In genomic region chr19:10880975-10881425, GRCm38 (mm10) we compare ENCODE assay signal across 8 mouse cellular contexts. TPM values are rescaled to one million over a fixed set of nuclear protein-coding genes. Genes with fewer than 3 reads are reported as not detected.
DNase-seq lines count a peak whose midpoint lies in the region; ATAC-seq and TF ChIP-seq lines count a peak whose summit lies in the region.

No protein-coding gene starts in this region.

- no peaks in the 10 kb centered on the region for H3K9me3 ChIP-seq in kidney, postnatal 0 days (replicated peaks; ENCODE audit: low read length)
- H3K9me3 ChIP-seq in heart, embryonic 16.5 days (replicated peaks; ENCODE audit: control insufficient read depth, low read length) = peaks cover 7% of the 10 kb centered on the region

- peak overlapping the region; percentile 89 for H3K27ac ChIP-seq in kidney, postnatal 0 days
- peak overlapping the region; percentile 74 for H3K27ac ChIP-seq in brown adipose tissue, adult 24 weeks (replicated peaks; ENCODE audit: low read depth, low read length)
- peak overlapping the region; percentile 95 for H3K27ac ChIP-seq in heart, embryonic 16.5 days (ENCODE audit: low read length)

- peak overlapping the region; percentile 51 for H3K4me3 ChIP-seq in kidney, postnatal 0 days (replicated peaks; ENCODE audit: low read depth, low read length)
- H3K4me3 ChIP-seq in brown adipose tissue, adult 24 weeks (ENCODE audit: insufficient read depth, low read depth, low read length) = peak overlapping the region; percentile 83
- peak overlapping the region; percentile 73 for H3K4me3 ChIP-seq in heart, embryonic 16.5 days (ENCODE audit: low read length)

- H3K27me3 ChIP-seq in kidney, postnatal 0 days (ENCODE audit: insufficient read depth, low read length) = no peaks in the 10 kb centered on the region
- no peaks in the 10 kb centered on the region for H3K27me3 ChIP-seq in heart, embryonic 16.5 days (ENCODE audit: control insufficient read depth, insufficient read depth, low read length)

- H3K4me1 ChIP-seq in kidney, postnatal 0 days (replicated peaks; ENCODE audit: insufficient read depth, low read length) = peaks cover 20% of the 10 kb centered on the region; the same call in 1 of the 2 replicates
- no peaks in the 10 kb centered on the region for H3K4me1 ChIP-seq in brown adipose tissue, adult 24 weeks (ENCODE audit: control insufficient read depth, insufficient read depth, insufficient read length, low read length)
- H3K4me1 ChIP-seq in heart, embryonic 16.5 days (ENCODE audit: control insufficient read depth, insufficient read depth, low read length) = peaks cover 14% of the 10 kb centered on the region

- H3K36me3 ChIP-seq in kidney, postnatal 0 days (ENCODE audit: insufficient read depth, low read length) = no peaks in the 10 kb centered on the region
- no peaks in the 10 kb centered on the region; the same call in 1 of the 2 replicates for H3K36me3 ChIP-seq in heart, embryonic 16.5 days (ENCODE audit: control insufficient read depth, insufficient read depth)

- no peak for TF ChIP-seq CTCF in kidney, postnatal 0 days (IDR thresholded peaks at IDR 0.05; ENCODE audit: low read depth)

- H3K4me2 ChIP-seq in kidney, postnatal 0 days (ENCODE audit: low read length) = peak overlapping the region; percentile 67
- peak overlapping the region; percentile 91 for H3K4me2 ChIP-seq in heart, embryonic 16.5 days (ENCODE audit: low read depth, low read length)

- peak; percentile 8; the same call in 1 of the 2 replicates for ATAC-seq in kidney, postnatal 0 days (replicated peaks; ENCODE audit: low FRiP score, low read depth)
- ATAC-seq in heart, embryonic 16.5 days (replicated peaks; ENCODE audit: extremely low read depth, insufficient read depth, low FRiP score) = peak; percentile 68

- H3K9ac ChIP-seq in kidney, postnatal 0 days (ENCODE audit: low read depth, low read length) = peak overlapping the region; percentile 60
- H3K9ac ChIP-seq in heart, embryonic 16.5 days (ENCODE audit: low read length) = peak overlapping the region; percentile 82

- no peak for DNase-seq in kidney, postnatal 0 days (ENCODE audit: low spot score)
- DNase-seq in kidney, postnatal 4 days = no peak
- peak; percentile 47 for DNase-seq in lung, postnatal 10 days
- DNase-seq in ovary, postnatal 14 days (ENCODE audit: low spot score) = no peak
- no peak for DNase-seq in left cerebral cortex, adult 11 months (ENCODE audit: low spot score)
- no peak for DNase-seq in retina, embryonic 14.5 days (ENCODE audit: low spot score)

- under 1% methylated on average over 14 of the region's 14 CpGs for WGBS in kidney, postnatal 0 days
- under 1% methylated on average over 14 of the region's 14 CpGs for WGBS in heart, embryonic 16.5 days

RNA-seq across cellular contexts. Expression of gene Tmem109, which starts 0.8 kb away (rescaled TPM):
- polyA plus RNA-seq in kidney, postnatal 0 days (2015; fragmentation: Nextera tagmentation; extraction: Ambion mirVana) = 87.0 and 89.6 TPM in 2 replicates
- polyA plus RNA-seq in brown adipose tissue, adult 24 weeks (2012; ENCODE audit: insufficient read depth, insufficient read length, missing spikeins) = 75.1 and 80.3 TPM in 2 replicates
- 108 and 112 TPM in 2 replicates for polyA plus RNA-seq in heart, embryonic 16.5 days (2015; fragmentation: Nextera tagmentation; extraction: Ambion mirVana)

RNA-seq across cellular contexts. Expression of gene Tmem132a, which starts 11.3 kb away (rescaled TPM):
- polyA plus RNA-seq in kidney, postnatal 0 days (2015; fragmentation: Nextera tagmentation; extraction: Ambion mirVana) = 43.5 and 45.0 TPM in 2 replicates
- 1.7 and 2.1 TPM in 2 replicates for polyA plus RNA-seq in brown adipose tissue, adult 24 weeks (2012; ENCODE audit: insufficient read depth, insufficient read length, missing spikeins)
- polyA plus RNA-seq in heart, embryonic 16.5 days (2015; fragmentation: Nextera tagmentation; extraction: Ambion mirVana) = 36.7 and 47.0 TPM in 2 replicates

RNA-seq across cellular contexts. Expression of gene Prpf19, which starts 14.0 kb away (rescaled TPM):
- 30.6 and 35.2 TPM in 2 replicates for polyA plus RNA-seq in kidney, postnatal 0 days (2015; fragmentation: Nextera tagmentation; extraction: Ambion mirVana)
- polyA plus RNA-seq in brown adipose tissue, adult 24 weeks (2012; ENCODE audit: insufficient read depth, insufficient read length, missing spikeins) = 64.9 and 65.6 TPM in 2 replicates
- 35.9 and 37.7 TPM in 2 replicates for polyA plus RNA-seq in heart, embryonic 16.5 days (2015; fragmentation: Nextera tagmentation; extraction: Ambion mirVana)

RNA-seq across cellular contexts. Expression of gene Zp1, which starts 39.4 kb away (rescaled TPM):
- polyA plus RNA-seq in kidney, postnatal 0 days (2015; fragmentation: Nextera tagmentation; extraction: Ambion mirVana) = not detected in 2 replicates
- polyA plus RNA-seq in brown adipose tissue, adult 24 weeks (2012; ENCODE audit: insufficient read depth, insufficient read length, missing spikeins) = not detected in 2 replicates
- 0.14 TPM in 1 of 2 replicates, not detected in the other for polyA plus RNA-seq in heart, embryonic 16.5 days (2015; fragmentation: Nextera tagmentation; extraction: Ambion mirVana)

RNA-seq across cellular contexts. Expression of gene Slc15a3, which starts 41.5 kb away (rescaled TPM):
- 0.83 and 0.93 TPM in 2 replicates for polyA plus RNA-seq in kidney, postnatal 0 days (2015; fragmentation: Nextera tagmentation; extraction: Ambion mirVana)
- 2.1 and 2.4 TPM in 2 replicates for polyA plus RNA-seq in brown adipose tissue, adult 24 weeks (2012; ENCODE audit: insufficient read depth, insufficient read length, missing spikeins)
- 0.42 and 0.92 TPM in 2 replicates for polyA plus RNA-seq in heart, embryonic 16.5 days (2015; fragmentation: Nextera tagmentation; extraction: Ambion mirVana)

Comparison
In these comparisons a context has a peak if more than half of its experiments do, and no peak if none do; other contexts are left out.
1. RNA of gene Tmem132a, which starts 11.3 kb away (polyA plus RNA-seq): 43.5 to 45.0 TPM in kidney, postnatal 0 days and 36.7 to 47.0 TPM in heart, embryonic 16.5 days; 1.7 to 2.1 TPM in brown adipose tissue, adult 24 weeks; every median in the first group is over 10 times any median in the second.
2. Peak in every context shown above with its lines, with median percentiles within 50 percentile points of each other: H3K27ac ChIP-seq and H3K4me3 ChIP-seq.